Mouse (Mus musculus): ENCODE data around the gene Gamt.
"Not testable (repeated sequence)": the region's sequence is repeated elsewhere in the genome, so short reads cannot be mapped to it uniquely, and the experiment has no call there.

DNA sequence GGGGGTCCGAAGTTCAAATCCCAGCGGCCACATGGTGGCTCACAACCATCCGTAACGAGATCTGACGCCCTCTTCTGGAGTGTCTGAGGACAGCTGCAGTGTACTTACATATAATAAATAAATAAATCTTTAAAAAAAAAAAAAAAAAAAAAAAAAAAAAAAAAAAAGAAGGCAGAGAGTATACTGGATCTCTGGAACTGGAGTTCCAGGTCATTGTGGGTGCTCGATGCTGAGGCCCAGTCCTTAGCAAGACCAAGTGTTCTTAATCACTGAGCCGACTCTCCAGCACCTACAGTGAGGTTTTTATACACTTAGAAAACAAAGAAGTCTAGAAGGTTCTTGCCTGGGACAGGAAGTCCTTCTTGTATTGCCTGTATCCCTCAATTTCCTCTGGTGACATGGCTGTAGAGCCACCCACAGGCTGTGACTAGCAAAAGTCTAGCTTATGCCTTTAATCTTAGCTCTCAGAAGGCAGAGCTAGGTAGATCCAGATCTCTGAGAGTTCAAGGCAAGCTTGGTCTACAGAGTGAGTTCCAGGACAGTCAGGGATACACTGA, 49.2 kb downstream of the Gamt start:
- TF ChIP-seq CTCF (IDR thresholded peaks at IDR 0.05; ENCODE audit: borderline replicate concordance, insufficient read depth, low read depth, low read length); POLR2A (IDR thresholded peaks at IDR 0.05; ENCODE audit: borderline replicate concordance, insufficient read depth, low read length): not testable (repeated sequence)

All from cerebellum, adult 2 months (tissue).